In the genomic region with DNA sequence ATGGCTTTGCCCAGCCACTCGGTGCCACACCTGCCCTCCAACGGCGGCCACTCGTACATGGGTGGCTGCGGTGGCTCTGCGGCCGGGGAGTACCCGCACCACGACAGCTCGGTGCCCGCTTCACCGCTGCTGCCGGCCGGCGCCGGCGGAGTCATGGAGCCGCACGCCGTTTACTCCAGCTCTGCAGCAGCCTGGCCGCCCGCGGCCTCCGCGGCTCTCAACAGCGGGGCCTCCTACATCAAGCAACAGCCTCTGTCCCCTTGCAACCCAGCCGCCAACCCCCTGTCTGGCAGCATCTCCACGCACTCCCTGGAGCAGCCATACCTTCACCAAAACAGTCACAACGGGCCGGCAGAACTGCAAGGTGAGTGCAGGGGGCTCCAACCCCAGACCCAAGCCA, we compare ENCODE assay signal across 8 mouse cellular contexts. TPM values are rescaled to one million over a fixed set of nuclear protein-coding genes. Genes with fewer than 3 reads are reported as not detected.
A peak's percentile ranks its signal among the peaks of the same experiment; 100 is the strongest.
DNase-seq lines count a peak whose midpoint lies in the region; ATAC-seq and TF ChIP-seq lines count a peak whose summit lies in the region.

No protein-coding gene starts in this region.

- no peak for ATAC-seq in kidney, embryonic 14.5 days (ENCODE audit: low FRiP score, low TSS enrichment)
- no peak for ATAC-seq in embryonic facial prominence, embryonic 14.5 days (ENCODE audit: low read depth)

- no peaks in the 10 kb centered on the region for H3K9me3 ChIP-seq in kidney, embryonic 14.5 days (ENCODE audit: control insufficient read depth, low read length)
- no peaks in the 10 kb centered on the region for H3K9me3 ChIP-seq in embryonic facial prominence, embryonic 14.5 days (ENCODE audit: control insufficient read depth, low read length)
- no peaks in the 10 kb centered on the region for H3K9me3 ChIP-seq in limb, embryonic 10.5 days (replicated peaks)

- peak overlapping the region; percentile 56 for H3K4me3 ChIP-seq in kidney, embryonic 14.5 days (ENCODE audit: low read length)
- H3K4me3 ChIP-seq in kidney, adult 2 months (ENCODE audit: insufficient read depth, low read depth, low read length) = no peak overlapping the region
- peak overlapping the region; percentile 50 for H3K4me3 ChIP-seq in embryonic facial prominence, embryonic 14.5 days (ENCODE audit: low read depth, low read length)
- H3K4me3 ChIP-seq in limb, embryonic 10.5 days = peak overlapping the region; percentile 65

- H3K4me2 ChIP-seq in kidney, embryonic 14.5 days (replicated peaks; ENCODE audit: low read depth, low read length) = peak overlapping the region; percentile 97; the same call in 1 of the 2 replicates
- H3K4me2 ChIP-seq in embryonic facial prominence, embryonic 14.5 days (ENCODE audit: low read depth, low read length) = peak overlapping the region; percentile 95

- no peak for TF ChIP-seq CTCF in kidney, adult 2 months (conservative IDR thresholded peaks at IDR 0.05; ENCODE audit: insufficient read depth, insufficient read length, low read depth, low read length)

- peak overlapping the region; percentile 35 for H3K9ac ChIP-seq in kidney, embryonic 14.5 days (ENCODE audit: low read depth, low read length)
- peak overlapping the region; percentile 67 for H3K9ac ChIP-seq in embryonic facial prominence, embryonic 14.5 days (ENCODE audit: low read depth, low read length)

- H3K27me3 ChIP-seq in kidney, embryonic 14.5 days (ENCODE audit: control insufficient read depth, insufficient read depth, low read length) = peaks cover 98% of the 10 kb centered on the region
- H3K27me3 ChIP-seq in kidney, adult 2 months (replicated peaks; ENCODE audit: control insufficient read depth, insufficient read depth, low read length) = peaks cover 12% of the 10 kb centered on the region; the same call in 1 of the 2 replicates
- H3K27me3 ChIP-seq in embryonic facial prominence, embryonic 14.5 days (replicated peaks; ENCODE audit: control insufficient read depth, insufficient read depth, low read length) = peaks cover 100% of the 10 kb centered on the region
- H3K27me3 ChIP-seq in limb, embryonic 10.5 days (ENCODE audit: low read depth, poor library complexity, severe bottlenecking) = peaks cover 100% of the 10 kb centered on the region

- no peak overlapping the region for H3K27ac ChIP-seq in kidney, embryonic 14.5 days (ENCODE audit: low read depth, low read length)
- H3K27ac ChIP-seq in kidney, adult 2 months (ENCODE audit: insufficient read depth, low read depth, low read length) = no peak overlapping the region
- H3K27ac ChIP-seq in embryonic facial prominence, embryonic 14.5 days (replicated peaks; ENCODE audit: low read depth, low read length) = no peak overlapping the region
- H3K27ac ChIP-seq in limb, embryonic 10.5 days = peak overlapping the region; percentile 46

- DNase-seq in kidney, adult 2 months = no peak
- DNase-seq in embryonic facial prominence, embryonic 14.5 days (ENCODE audit: low spot score) = no peak
- DNase-seq in limb, embryonic 10.5 days (ENCODE audit: low spot score) = no peak
- DNase-seq in neural tube, embryonic 10.5 days (ENCODE audit: extremely low spot score, low spot score) = peak; percentile 65
- no peak for DNase-seq in layer of hippocampus, postnatal 10 days (ENCODE audit: low spot score in 2 of 2)
- no peak for DNase-seq in yolk sac, embryonic 10.5 days (ENCODE audit: low spot score)
- no peak for DNase-seq in cerebellum, adult 11-12 months

- H3K4me1 ChIP-seq in kidney, embryonic 14.5 days (ENCODE audit: control insufficient read depth, insufficient read depth, low read length) = peaks cover 23% of the 10 kb centered on the region
- H3K4me1 ChIP-seq in kidney, adult 2 months (ENCODE audit: control insufficient read depth, insufficient read depth, low read length) = no peaks in the 10 kb centered on the region
- peaks cover 6% of the 10 kb centered on the region; the same call in 1 of the 2 replicates for H3K4me1 ChIP-seq in embryonic facial prominence, embryonic 14.5 days (ENCODE audit: control insufficient read depth, insufficient read depth, low read length)
- H3K4me1 ChIP-seq in limb, embryonic 10.5 days = peaks cover 66% of the 10 kb centered on the region

- no peaks in the 10 kb centered on the region for H3K36me3 ChIP-seq in kidney, embryonic 14.5 days (ENCODE audit: control insufficient read depth, insufficient read depth, low read length)
- H3K36me3 ChIP-seq in kidney, adult 2 months (ENCODE audit: control insufficient read depth, insufficient read depth, low read length) = no peaks in the 10 kb centered on the region
- no peaks in the 10 kb centered on the region for H3K36me3 ChIP-seq in embryonic facial prominence, embryonic 14.5 days (ENCODE audit: control insufficient read depth, insufficient read depth, low read length)
- H3K36me3 ChIP-seq in limb, embryonic 10.5 days = no peaks in the 10 kb centered on the region

- no peak for TF ChIP-seq POLR2A in kidney, adult 2 months (IDR thresholded peaks at IDR 0.05; ENCODE audit: low read depth, low read length)

- 3% methylated on average over 30 of the region's 30 CpGs for WGBS in kidney, embryonic 14.5 days
- whole genome bisulfite sequencing in kidney, adult 2 months = 25% methylated on average over 30 of the region's 30 CpGs
- 3% methylated on average over 12 of the region's 30 CpGs for WGBS in embryonic facial prominence, embryonic 14.5 days
- WGBS in limb, embryonic 10.5 days = under 1% methylated on average over 30 of the region's 30 CpGs

RNA-seq across cellular contexts. Expression of gene Foxf1, which starts 0.8 kb away (rescaled TPM):
- 0.74 and 0.93 TPM in 2 replicates for polyA plus RNA-seq in kidney, embryonic 14.5 days (2014; fragmentation: Nextera tagmentation; extraction: Ambion mirVana)
- 0.52 and 0.69 TPM in 2 replicates for polyA plus RNA-seq in kidney, adult 2 months (2012; rRNA removed)
- 7.0 and 7.6 TPM in 2 replicates for polyA plus RNA-seq in embryonic facial prominence, embryonic 14.5 days (2014; fragmentation: Nextera tagmentation; extraction: Ambion mirVana)
- polyA plus RNA-seq in limb, embryonic 10.5 days (2016; fragmentation: Nextera tagmentation; extraction: Ambion mirVana) = 0.48 and 4.4 TPM in 2 replicates
- 1 to 10 TPM; 1.3 to 1.4 TPM for total RNA-seq in layer of hippocampus, postnatal 10 days (2021)

RNA-seq across cellular contexts. Expression of gene Mthfsd, which starts 23.2 kb away (rescaled TPM):
- 67.0 and 72.8 TPM in 2 replicates for polyA plus RNA-seq in kidney, embryonic 14.5 days (2014; fragmentation: Nextera tagmentation; extraction: Ambion mirVana)
- polyA plus RNA-seq in kidney, adult 2 months (2012; rRNA removed) = 44.3 and 51.4 TPM in 2 replicates
- 46.1 and 56.7 TPM in 2 replicates for polyA plus RNA-seq in embryonic facial prominence, embryonic 14.5 days (2014; fragmentation: Nextera tagmentation; extraction: Ambion mirVana)
- 58.5 and 67.6 TPM in 2 replicates for polyA plus RNA-seq in limb, embryonic 10.5 days (2016; fragmentation: Nextera tagmentation; extraction: Ambion mirVana)
- 10 to 100 TPM; 28.1 to 29.3 TPM for total RNA-seq in layer of hippocampus, postnatal 10 days (2021)

RNA-seq across cellular contexts. Expression of gene Foxc2, which starts 31.0 kb away (rescaled TPM):
- polyA plus RNA-seq in kidney, embryonic 14.5 days (2014; fragmentation: Nextera tagmentation; extraction: Ambion mirVana) = 48.3 and 52.3 TPM in 2 replicates
- 5.8 and 7.4 TPM in 2 replicates for polyA plus RNA-seq in kidney, adult 2 months (2012; rRNA removed)
- polyA plus RNA-seq in embryonic facial prominence, embryonic 14.5 days (2014; fragmentation: Nextera tagmentation; extraction: Ambion mirVana) = 7.4 and 9.4 TPM in 2 replicates
- polyA plus RNA-seq in limb, embryonic 10.5 days (2016; fragmentation: Nextera tagmentation; extraction: Ambion mirVana) = 2.3 and 3.3 TPM in 2 replicates
- total RNA-seq in layer of hippocampus, postnatal 10 days (2021) = 1 to 10 TPM; 1.5 to 2.5 TPM

RNA-seq across cellular contexts. Expression of gene Foxl1, which starts 42.7 kb away (rescaled TPM):
- polyA plus RNA-seq in kidney, embryonic 14.5 days (2014; fragmentation: Nextera tagmentation; extraction: Ambion mirVana) = 6.6 and 7.1 TPM in 2 replicates
- 0.75 and 1.2 TPM in 2 replicates for polyA plus RNA-seq in kidney, adult 2 months (2012; rRNA removed)
- polyA plus RNA-seq in embryonic facial prominence, embryonic 14.5 days (2014; fragmentation: Nextera tagmentation; extraction: Ambion mirVana) = 0.32 and 0.96 TPM in 2 replicates
- polyA plus RNA-seq in limb, embryonic 10.5 days (2016; fragmentation: Nextera tagmentation; extraction: Ambion mirVana) = 0.13 and 0.15 TPM in 2 replicates
- under 1 TPM in 1 of 2 experiments, not detected in 1; 0.21 TPM for total RNA-seq in layer of hippocampus, postnatal 10 days (2021)
